Mouse (Mus musculus) heart, adult 8-10 months (tissue): ENCODE measurements around the gene Naa15. TPM values are rescaled to one million over a fixed set of nuclear protein-coding genes. Genes with fewer than 3 reads are reported as not detected.
"Not testable (repeated sequence)": the region's sequence is repeated elsewhere in the genome, so short reads cannot be mapped to it uniquely, and the experiment has no call there.

ENCODE experiments used
- DNase-seq: peaks from one replicate; pipeline ENCODE4 v3.0.0; 2022; ENCODE audit warnings: low spot score
- total RNA-seq, 4 experiments: library from RNA; stranded (reverse); gene quantifications; 2 replicates each; pipeline ENCODE4 v1.2.4; 2022

Gene Naa15
- total RNA-seq, 4 experiments from 2014 or later, result 44.6 to 56.5 (median 48.1) TPM

- DNase-seq, result not testable (repeated sequence)
Measured at GRCm38 (mm10) chr3:51434364-51434763, 19.4 kb downstream of the Naa15 start.

DNA sequence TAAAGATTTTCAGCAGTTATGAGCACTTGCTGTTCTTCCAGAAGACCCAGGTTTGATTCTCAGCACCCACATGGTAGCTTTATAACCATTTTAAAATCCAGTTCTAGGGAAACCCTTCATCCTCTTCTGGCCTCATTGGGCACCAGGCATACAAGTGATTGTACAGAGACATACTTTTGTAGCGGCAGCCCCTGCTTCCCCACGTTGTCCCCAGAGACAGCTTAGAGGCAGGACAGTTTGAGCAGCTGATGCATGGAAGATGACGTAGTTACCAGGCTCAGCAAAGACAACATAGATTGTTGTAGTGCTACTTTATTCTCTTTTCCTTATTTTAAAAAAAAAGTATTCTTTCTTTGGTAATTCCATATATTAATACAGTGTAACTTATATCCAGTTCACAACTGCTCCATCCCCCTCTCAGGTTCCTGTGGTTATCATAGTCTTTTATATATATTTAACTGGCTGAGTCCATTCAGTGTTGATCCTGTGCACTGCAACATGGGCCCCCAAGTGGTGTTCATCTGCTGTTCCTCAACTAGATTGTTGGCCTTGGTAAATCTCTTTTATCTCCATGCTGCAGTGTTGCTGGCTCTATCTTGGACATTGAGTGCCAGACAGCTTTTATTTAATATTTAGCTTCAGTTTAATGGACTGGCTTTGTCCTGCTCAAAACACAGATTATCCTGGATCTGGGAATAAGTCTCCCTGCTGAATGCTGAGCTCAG lies 20.1 kb downstream of the Naa15 start:
- no peak for DNase-seq

DNA sequence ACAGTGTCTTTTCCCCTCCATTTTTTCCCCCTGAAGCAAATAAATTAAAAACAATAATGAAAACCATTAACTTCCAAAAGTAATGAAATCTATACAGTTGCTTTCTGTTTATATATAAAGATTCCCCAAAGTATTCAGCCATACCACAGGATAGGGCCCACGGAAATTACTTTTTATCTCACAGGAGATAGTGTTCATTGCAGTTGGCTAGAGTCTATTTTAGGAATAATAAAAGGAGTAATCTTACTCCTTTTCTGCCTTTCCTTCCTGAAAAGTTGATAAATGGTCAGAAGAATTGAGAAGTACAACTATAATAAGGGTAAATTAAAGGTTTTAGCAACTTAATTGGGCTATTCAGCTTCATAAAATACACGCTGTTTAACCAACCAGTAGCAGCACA lies 53.6 kb downstream of the Naa15 start:
- DNase-seq, result no peak

DNA sequence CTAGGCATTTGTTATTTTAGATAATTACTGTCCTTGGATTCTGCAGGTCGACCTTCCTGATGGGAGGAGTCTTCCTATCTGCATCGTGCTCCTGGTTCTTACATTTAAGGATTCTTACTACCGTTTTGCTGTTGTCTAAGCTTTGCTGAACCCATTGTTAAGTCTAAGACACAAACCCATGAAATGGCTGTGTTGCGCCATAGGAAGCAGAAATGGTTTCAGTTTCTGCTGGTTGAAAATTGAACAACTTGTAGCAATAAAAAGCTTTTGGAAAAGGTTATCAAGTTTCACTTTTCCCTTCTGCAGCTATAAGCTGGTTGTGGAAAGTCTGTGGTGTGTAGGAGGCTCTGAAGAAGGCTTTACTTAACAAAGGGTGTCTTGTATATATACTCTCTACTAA lies 60.8 kb downstream of the Naa15 start:
- no peak for DNase-seq

- DNase-seq, result no peak
Measured at GRCm38 (mm10) chr3:51479893-51480292, 64.9 kb downstream of the Naa15 start.

- DNase-seq, result peak; percentile 33
Measured at GRCm38 (mm10) chr3:51481059-51481458, 66.1 kb downstream of the Naa15 start.

DNA sequence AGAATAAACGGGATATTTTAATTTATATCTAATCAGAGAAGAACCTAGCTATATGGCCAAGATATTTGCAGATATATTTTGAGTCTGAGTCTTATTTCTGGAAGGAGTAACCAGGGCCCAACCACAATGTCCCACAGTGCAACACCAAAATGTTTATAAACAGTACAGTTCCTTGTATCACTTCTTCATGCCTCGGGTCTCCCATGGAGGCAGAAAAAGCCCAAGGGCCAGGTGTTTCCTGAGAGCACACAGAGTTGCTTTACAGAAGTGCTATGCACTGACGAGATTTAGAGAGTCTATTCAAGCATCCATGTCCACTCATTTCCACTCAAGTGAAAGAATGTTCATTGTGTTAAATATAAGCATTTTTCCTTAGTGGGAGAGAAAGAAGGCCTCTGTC lies 66.9 kb downstream of the Naa15 start:
- DNase-seq, result no peak

DNA sequence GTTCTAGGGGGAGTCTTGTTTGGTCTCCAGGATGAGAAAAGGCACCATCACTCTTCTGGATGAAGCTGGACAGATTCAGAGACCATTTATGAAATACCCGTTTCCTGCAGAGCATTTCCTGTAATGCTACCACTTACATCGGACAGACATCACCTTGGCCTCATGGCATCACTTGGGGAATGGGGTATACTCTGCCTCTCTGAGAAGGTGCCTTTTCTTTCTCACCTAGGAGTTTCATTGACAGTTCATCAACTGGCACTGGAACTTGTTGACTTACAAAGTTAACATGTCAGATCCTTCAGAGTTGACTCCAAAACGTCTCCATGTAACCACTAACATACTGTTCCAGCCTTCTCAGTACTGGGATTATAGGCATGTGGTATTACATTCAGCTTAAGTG lies 67.8 kb downstream of the Naa15 start:
- DNase-seq, result no peak

- DNase-seq, result peak; percentile 94
Measured at GRCm38 (mm10) chr3:51483741-51484359, 68.9 kb downstream of the Naa15 start, which contains the start of gene Rab33b. Gene Rab33b, plus strand, starts transcription at chr3:51483920.

DNA sequence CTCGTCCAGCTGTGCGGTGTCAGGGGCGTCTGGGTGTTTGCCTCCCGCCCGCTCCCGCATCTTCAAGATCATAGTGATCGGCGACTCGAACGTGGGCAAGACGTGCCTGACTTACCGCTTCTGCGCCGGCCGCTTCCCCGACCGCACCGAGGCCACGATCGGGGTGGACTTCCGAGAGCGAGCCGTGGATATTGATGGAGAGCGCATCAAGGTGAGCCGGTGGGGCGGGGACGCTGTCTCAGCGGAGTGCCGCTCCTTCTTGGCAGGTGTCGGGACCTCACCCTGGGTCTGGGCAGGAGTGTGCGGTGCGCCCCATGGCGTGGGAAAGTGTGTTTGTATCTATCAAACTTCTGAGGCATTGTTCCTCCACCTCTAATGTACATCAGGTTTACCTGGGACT lies 69.4 kb downstream of the Naa15 start:
- DNase-seq, result no peak

DNA sequence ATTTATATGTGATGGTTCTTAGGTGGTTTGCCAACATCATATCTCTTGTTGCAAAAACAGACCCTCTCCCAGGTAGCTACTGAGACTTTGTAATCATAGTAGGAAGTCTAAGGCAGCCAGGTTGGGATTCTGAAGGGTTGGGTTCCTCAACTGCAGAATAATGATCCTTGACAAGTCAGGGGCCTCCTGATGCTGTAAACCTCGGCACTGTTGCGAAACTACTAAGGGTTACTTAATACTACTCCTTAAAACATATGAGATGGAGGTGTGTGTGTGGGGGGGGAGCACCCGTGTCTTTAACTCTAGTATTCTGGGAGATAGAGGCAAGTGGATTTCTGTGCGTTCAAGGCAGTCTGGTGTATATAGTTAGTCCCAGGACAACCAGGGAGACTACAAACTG lies 70.4 kb downstream of the Naa15 start:
- DNase-seq, result no peak

DNA sequence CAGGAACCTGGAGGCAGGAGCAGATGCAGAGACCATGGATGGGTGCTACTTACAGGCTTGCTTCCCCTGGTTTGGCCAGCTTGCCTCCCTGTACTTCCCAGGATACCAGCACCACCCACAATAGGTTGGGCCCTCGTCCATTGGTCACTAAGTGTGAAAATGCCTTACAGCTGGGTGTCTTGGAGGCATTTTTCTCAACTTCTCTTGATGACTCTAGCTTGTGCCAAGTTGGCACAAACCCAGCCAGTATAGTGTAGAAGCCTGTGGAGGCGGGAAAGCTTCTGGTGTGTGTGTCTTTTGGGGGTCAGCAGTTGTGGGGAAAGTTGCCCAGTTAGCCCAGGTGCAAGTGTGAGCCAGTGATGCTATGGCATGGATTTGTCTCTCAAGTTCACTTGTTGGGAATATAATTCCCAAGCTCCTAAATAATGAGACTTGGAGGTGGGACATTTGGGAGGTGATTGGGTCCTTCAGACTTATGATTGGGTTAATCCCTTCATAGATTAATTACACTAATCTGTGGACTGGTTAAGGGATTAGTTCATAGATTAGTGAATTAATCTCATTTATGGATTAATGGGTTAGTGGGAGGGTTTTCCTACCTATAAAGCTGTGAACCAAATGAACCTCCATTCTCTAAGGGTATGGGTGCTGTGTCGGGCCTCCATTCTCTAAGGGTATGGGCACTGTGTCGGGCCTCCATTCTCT lies 71.7 kb downstream of the Naa15 start:
- DNase-seq, result no peak

DNA sequence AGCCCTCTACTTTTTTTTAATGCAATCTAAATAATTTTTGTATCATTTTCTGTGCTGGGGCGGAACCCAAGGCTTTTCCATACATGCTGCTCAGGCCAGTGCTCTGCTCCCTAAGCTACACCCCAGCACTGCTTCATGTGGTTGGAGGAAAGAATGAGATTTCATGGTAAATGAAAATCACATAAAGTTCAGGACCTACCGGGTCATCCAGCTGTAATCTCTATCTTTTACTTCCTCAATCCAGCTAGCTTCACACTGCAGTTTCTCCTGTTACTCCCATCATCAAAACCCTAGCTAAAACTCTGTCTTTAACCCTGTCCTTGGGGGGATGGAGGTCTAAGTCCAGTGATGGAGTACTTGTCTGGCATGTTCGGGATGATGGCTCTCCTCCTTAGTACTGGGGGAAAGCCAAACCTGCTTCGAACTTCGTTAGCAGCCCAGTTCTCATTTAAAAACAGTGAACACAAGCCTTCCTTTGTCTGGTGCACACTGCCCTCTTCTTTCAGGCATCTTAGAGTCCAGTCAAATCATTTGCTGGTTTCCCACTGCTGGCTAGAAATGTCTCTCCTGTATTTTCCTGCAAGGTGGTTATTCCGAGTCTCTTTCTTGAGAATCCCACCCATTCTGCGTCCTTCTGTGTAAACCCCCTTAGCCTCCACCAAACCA lies 75.3 kb downstream of the Naa15 start:
- no peak for DNase-seq

- DNase-seq, result peak; percentile 34
Measured at GRCm38 (mm10) chr3:51493272-51493838, 78.4 kb downstream of the Naa15 start.

- no peak for DNase-seq
Measured at GRCm38 (mm10) chr3:51494466-51494865, 79.5 kb downstream of the Naa15 start.

GRCm38 (mm10) chr3:51495646-51496045 lies 80.7 kb downstream of the Naa15 start:
- no peak for DNase-seq

DNA sequence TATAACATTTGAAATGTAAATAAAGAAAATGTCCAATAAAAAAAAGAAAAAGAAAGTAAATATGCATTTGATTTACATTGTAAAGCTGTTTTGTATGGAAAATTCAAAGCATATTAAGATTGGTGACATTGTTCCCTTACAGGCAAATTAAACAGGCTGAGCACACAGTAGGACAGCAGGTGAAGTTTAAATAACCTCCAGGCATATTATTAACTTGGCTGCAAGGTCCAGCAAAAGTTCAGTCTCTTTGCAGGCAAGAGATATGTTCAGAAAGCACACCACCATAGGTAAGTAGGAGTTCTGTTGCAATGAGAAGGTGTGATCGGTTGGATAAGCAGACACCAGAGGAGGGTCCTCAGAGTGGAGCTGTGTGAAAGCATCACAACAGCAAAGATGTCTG lies 83.0 kb downstream of the Naa15 start:
- no peak for DNase-seq

- peak; percentile 28 for DNase-seq
Measured at GRCm38 (mm10) chr3:51498659-51499058, 83.7 kb downstream of the Naa15 start.

DNA sequence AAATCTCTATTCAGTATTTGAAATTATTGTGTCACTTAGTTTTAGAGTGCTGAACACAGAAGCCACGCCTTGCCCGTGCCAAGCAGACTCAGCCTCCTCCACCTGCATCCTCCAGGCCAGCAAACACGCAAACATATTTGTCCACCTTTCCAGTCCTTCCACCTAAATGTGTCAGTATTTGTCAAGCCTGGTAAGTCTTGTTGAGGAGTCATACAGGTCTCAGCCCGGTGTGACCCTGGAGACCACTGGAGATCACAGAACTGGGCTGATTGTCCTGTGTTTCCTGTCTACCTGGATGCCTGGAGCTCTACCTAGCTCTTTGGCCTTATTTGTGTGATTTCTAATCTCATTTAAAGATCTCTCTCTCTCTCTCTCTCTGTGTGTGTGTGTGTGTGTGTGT lies 84.9 kb downstream of the Naa15 start:
- no peak for DNase-seq

DNA sequence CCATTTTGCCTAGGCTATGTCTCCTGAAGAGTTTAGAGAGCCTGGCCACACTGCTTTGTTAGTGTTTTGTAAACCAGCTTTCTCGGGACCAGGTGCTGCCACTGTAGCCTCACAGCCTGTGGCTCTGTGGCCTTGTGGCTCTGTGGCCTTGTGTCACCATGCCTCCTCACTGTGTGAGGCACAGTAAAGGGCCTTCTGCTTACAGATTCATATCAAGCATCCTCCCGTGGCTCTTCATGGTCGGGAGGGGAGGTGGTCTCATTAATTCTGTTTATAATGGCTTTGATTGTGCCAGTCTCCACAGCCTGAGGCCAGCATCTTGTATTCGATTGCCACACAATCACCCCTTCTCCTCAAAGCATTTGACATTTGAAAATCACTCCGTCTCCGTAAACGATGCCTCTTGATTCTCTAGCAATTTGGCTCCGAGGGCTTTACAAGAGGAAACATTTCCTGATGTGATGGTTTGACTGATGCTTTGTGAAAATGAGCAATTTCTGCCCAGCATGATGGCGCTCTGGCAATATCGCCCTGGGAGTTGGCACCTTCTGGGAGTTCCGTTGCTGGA lies 89.5 kb downstream of the Naa15 start:
- DNase-seq, result no peak

DNA sequence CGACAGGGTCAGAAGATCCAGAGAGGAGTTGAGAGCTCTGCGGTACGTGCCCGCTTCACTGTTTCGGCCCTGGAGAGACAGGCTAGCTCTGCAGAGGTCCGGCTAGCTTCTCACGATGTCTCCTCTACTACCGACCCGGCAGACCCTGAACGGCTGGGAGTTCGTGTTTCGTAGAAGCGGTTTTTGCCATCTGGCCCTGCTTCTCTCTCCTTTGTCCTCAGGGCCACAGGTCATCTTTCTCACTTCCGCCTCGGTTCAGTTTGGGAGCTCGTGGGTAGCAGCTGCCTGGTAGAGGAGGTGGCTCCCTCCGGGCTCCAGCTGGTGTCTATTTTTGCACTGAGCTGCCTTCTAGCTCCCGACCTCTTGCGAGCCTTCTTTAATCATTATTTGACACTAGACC lies 90.5 kb downstream of the Naa15 start:
- no peak for DNase-seq

DNA sequence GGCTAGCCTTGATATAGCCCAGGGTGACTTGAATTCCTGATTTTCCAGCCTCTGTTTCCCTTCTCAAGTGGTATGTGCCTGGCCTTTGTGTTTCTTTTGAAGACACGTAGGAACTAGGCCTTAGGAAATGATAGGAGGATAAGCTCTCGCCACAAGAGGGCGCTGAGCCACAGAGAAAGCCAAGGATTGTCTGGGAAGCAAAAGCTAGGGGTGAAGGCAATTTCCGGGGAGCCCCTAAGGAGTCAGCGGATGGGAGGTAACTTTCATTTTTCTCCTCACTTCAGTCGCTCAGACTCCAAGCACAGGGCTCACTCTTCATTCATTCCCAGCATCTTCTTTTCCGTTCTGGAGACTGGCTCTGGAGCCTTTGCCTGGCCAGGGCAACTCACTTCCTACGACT lies 96.0 kb downstream of the Naa15 start:
- DNase-seq, result peak; percentile 81
